Mouse (Mus musculus) R1 (cell line): ENCODE data around the gene Paqr9.
"Not testable (repeated sequence)": the region's sequence is repeated elsewhere in the genome, so short reads cannot be mapped to it uniquely, and the experiment has no call there.

ENCODE experiments used
- DNase-seq: peaks from one replicate; pipeline ENCODE4 v3.0.0-alpha.2; 2018; ENCODE audit warnings: low read depth, low spot score

Gene Paqr9

GRCm38 (mm10) chr9:95559059-95559935 is at the start of gene Paqr9:
Gene Paqr9 (plus strand): TSS chr9:95559657.
- no peak for DNase-seq

GRCm38 (mm10) chr9:95510693-95511404 is 48.6 kb upstream of the Paqr9 start:
- DNase-seq = peak; percentile 75

GRCm38 (mm10) chr9:95511472-95512330 is 47.8 kb upstream of the Paqr9 start, which contains the start of gene U2surp:
Gene U2surp (minus strand): TSS chr9:95511996.
- peak; percentile 100 for DNase-seq

- DNase-seq = peak; percentile 54
Observed at GRCm38 (mm10) chr9:95512331-95513030, 47.0 kb upstream of the Paqr9 start.

GRCm38 (mm10) chr9:95513776-95514175 is 45.7 kb upstream of the Paqr9 start:
- DNase-seq = no peak

- not testable (repeated sequence) for DNase-seq
Observed at GRCm38 (mm10) chr9:95514361-95514760, 45.1 kb upstream of the Paqr9 start.

DNA sequence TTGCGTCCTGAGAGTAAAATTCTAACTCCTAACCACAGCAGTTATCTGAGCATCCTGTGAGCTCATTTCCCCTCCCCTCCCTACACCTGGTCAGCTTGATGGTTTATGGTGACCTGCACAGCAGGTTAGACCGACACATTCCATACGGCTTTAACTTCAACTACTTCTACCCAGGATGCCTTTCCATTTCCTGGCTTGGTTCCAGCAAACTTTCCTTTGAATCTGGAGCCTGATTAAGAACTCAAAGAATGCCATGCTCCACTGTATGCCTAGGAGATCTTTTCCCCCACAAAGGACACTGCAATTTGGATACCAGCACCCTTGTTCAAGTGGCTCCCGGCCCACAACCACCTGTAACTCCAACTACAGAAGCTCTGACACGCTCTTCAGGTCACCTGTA is 38.9 kb upstream of the Paqr9 start:
- peak; percentile 92 for DNase-seq

GRCm38 (mm10) chr9:95521031-95521430 is 38.4 kb upstream of the Paqr9 start:
- peak; percentile 88 for DNase-seq

DNA sequence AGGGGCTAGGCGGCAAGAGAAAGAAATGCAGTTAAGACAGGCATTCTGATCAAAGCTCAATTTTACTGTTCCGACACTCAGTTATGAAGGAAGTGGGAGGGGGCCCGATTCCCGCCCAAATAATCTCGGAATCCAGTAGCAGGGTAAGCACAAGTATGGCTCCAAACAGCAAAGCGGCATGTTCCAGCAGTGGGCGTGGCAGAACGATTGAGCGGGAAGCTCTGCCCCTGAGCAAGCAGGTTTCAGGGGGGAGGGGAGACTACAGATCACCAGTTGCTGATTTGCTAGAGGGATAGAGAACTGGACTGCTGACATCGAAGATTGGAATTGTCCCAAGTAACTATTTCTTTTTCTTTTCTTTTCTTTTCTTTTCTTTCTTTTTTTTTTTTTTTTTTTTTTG is 37.9 kb upstream of the Paqr9 start:
- DNase-seq = peak; percentile 98

- peak; percentile 94 for DNase-seq
Observed at GRCm38 (mm10) chr9:95522561-95522960, 36.9 kb upstream of the Paqr9 start.

DNA sequence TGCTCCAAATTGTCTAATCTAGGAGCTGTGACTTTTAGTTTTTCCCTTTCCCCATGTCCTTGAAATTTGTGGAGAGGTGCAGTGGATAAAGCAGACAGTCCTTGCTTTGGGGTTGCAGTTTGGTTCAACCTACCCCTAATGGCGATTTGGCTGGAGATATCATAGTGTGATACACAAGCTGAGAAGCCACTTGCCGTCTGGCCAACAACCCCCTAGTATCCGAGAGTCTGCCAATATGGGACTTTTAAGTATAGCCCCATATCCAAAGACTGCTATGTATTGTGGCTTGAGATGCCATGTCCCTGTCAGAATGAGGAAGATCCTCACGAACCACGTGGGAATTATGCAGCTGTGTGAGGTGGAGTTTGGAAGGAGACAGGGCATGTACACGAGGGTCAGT is 34.1 kb upstream of the Paqr9 start:
- no peak for DNase-seq

- DNase-seq = peak; percentile 36
Observed at GRCm38 (mm10) chr9:95525961-95526360, 33.5 kb upstream of the Paqr9 start.

DNA sequence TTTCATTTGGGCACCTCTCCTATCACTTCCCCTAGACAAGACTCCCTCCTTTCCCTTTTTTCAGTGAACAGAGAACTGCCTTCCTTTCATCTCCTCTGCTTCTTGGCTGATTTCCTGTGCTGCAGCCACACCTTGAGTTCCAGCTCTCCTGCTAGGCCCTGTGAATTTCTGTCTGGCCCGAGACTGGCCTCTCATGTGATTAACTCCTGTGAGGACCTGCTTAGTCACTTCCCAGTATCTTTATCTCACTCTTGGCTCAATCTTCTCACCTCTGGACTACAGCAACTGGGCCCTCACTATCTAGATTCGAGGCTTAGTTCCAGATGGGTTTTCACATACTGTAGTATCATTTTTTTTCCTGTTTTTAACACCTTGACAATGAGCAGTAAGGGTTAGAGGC is 31.8 kb upstream of the Paqr9 start:
- DNase-seq = peak; percentile 51

- DNase-seq = no peak
Observed at GRCm38 (mm10) chr9:95531144-95531543, 28.3 kb upstream of the Paqr9 start.

DNA sequence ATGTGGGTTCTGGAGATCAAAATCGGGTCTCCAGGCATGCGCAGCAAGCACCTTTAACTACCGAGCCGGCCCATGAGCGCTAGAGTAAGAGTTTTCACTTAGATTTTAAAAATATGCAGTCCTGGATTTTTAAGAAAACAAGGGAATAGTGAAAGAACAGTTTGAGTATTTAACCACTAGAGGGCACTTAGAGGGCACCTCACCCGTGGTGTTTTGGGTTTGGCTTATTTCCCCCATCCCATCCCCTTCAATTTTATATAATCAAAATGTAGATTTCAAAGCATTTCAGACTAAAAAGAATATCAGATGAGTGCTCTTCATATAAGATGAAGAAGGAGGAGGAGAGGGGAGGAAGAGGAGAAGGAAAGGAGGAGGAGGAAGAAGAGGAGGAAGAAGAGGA is 25.6 kb upstream of the Paqr9 start:
- DNase-seq = peak; percentile 39

GRCm38 (mm10) chr9:95539176-95539800 is 20.2 kb upstream of the Paqr9 start:
- DNase-seq = no peak

DNA sequence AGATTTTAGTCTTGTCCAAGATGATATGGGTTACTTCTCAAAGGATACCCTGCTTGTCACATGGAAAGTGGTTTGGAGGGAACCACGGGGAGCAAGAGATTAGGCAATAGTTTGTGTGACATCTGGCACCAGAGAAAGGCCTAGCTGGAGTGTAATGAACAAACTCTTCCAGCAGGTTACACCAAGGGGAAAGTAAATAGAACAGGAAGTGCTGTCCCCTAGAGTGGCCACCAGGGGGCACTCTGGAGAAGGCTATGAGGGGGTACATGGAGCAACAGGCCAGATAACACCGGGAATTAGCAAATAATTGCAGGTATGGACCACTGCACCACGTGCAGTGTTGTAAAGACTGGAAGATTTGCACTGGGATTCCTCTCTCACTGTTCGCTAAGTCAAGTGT is 19.0 kb upstream of the Paqr9 start:
- DNase-seq = peak; percentile 92

- DNase-seq = no peak
Observed at GRCm38 (mm10) chr9:95541208-95541607, 18.2 kb upstream of the Paqr9 start.

DNA sequence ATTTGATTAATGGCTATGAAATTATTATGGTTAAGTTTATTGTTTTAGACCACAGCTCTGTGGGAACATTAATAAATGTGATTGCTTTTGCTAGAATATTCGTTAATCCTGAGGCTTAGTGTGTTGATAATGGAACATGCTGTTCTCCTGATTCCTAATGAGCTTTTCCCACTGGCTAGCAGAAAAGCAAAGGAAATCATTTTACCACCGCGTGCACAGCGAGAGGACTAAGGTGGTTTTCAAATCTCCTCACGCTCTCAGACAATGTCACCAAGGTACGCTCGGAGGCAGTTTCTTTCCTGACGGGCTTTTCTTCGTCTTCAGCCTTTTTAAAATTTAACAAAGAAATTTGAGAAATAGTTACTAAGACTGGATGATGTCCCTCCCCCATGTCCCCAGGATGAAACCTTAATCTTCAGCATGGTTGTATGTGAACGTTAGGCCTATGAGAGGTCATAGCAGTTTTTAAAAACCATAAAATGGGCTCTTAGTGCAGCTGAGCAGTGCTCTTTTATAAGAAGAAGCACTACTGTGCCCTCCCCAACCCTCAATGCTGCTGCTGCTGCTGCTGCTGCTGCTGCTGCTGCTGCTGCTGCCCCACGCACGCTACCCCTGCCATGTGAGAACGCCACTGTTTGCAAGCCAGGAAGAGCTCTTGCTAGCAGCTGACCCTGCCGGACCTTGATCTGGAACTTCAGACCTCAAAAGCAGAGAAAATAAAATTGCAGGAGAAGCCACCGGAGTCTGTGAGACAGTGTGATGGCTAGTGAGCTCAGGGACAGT is 17.6 kb upstream of the Paqr9 start:
- DNase-seq = no peak

- no peak for DNase-seq
Observed at GRCm38 (mm10) chr9:95542475-95542874, 17.0 kb upstream of the Paqr9 start.
